Mouse (Mus musculus) CD4-positive helper T cell, adult 2 months (primary cell): ENCODE data around the gene Spdye4b.

ENCODE experiments used
- DNase-seq: peaks from one replicate; pipeline ENCODE4 v3.0.0-alpha.2; 2012; ENCODE audit warnings: low read depth, missing footprints, low spot score

Gene Spdye4b

DNA sequence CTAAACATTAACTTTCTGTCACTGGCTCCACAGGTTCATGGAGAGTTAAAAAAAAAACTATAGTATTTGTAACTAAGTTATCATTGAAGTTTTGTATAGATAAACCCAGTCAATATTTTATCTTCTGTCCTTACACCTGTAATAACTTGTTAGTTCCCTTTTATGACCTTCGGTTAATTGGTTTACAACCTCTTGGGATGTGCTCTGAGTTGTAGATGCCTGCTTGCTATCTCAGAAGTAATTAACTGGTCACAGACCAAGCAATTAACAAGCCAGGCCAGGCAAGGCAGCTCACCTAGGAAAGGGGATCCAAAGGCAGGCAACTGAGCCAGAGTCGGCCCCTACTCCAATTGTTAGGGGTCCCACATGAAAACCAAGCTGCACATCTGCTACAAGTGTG is 33.0 kb downstream of the Spdye4b start:
- DNase-seq, result no peak

DNA sequence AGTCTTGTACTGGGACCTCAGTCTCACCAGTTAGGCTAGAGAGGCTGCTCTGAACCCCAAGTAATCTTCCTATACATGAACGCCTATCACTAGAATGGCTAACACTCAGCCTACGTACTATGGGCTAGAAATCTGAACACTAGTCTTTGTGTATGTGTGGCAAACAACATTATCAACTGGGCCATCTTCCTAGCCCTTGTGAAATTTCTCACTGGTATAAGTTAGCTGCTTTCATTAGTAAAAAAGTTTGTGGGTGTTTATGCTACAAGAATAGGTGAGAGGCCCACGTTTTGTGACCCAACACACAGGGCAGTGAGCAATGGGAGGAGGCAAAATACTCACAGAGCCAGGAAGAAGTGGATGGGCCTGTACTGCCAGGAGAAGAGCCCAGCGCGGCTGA is 40.2 kb downstream of the Spdye4b start:
- no peak for DNase-seq

DNA sequence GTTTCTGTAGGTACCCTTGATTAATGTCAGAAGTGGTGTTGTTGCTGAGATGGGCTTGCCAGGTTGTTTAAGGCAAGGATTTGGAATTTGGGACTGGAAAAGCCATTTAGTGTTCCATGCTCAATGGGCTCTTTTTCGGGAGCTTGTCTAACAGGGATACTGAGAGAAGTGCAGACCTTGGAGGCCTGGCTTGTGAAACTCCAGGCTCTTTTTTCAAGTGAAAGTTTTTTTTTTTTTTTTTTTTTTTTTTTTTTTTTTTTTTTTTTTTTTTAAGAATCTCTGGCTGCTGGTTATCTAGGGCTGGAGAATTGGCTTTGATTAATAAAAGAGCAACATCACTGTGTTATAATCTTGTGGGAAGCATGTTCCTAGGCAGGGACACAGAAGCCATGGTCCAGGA is 41.5 kb downstream of the Spdye4b start:
- DNase-seq, result no peak

GRCm38 (mm10) chr5:143226790-143227189 is 46.0 kb downstream of the Spdye4b start, which contains the start of gene Spdye4a:
Gene Spdye4a, minus strand, starts transcription at chr5:143226890.
- no peak for DNase-seq

DNA sequence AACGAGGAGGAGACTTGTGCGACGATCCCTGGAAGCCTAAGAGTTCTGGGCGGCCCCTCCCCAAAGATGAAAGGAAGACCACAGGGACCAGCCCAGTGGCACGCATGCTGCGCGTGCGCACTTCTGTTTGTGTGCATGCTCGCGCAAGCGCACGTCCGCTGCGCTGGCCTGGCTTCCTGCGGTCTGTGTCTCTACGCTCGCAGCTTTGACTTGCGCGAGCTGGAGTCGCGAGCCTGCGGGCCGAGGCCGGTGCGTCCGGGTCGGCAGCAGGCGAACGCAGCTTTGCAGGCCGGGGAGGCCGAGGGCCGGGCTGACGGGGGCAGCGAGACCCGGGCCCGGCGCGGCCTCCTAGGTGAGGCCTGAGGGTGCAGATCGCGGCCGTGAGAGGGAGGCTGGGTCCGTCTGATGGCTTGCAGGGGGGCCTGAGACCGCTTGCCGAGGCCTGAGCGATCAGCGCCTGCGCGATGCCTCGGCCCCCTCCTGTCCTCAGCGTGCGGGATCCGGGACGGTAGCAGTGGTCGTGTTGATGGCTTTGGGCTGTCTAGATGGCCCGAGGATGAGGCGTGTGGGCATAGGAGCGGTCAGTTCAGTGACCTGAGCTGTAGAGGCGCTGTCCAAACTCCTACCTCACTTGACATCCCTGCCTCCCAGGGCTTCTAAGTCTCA is 54.3 kb downstream of the Spdye4b start, which contains the start of gene Zfp12:
Zfp12 (plus strand) TSS at position 136 of the 666 bp plus-strand sequence.
- DNase-seq, result peak; percentile 97

DNA sequence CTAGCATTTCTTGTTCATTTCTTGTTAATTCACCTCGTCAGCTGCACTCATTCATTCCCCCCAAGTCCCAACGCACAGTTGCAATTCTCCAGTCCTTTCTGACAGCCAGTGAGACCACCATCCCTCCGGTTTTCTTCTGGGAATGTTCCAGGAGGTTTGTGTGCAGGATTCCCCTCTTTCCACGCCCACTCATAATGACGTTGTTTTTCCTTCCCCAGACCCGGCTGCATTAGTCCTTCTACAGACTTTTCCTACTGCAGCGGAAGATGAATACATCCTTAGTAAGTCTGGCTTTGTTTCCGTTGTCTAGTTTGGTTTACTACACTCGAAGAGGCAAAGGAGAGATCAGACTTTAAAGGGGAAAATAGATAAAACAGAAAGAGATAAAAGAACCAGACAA is 55.2 kb downstream of the Spdye4b start:
- DNase-seq, result peak; percentile 8

GRCm38 (mm10) chr5:143244926-143245325 is 64.1 kb downstream of the Spdye4b start:
- DNase-seq, result no peak

DNA sequence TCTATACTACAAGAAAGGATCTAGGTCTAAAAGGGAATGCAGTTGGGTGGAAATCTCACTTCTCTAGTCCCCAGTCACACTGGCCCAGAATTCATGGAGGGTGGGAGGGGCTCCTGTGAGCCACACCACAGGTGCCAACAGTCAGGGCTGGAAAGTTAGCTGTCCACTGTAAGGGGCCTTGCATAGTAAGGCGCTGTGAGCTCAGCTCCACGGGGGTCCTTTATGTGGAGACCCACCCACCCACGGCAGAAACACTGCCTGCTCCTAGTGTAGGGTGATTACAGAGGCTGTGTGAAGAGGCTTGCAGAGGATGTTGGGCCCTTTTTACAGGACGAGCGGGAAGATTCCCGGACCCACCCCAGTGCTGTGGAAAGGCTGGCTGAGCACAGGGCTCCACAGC is 71.2 kb downstream of the Spdye4b start:
- no peak for DNase-seq

DNA sequence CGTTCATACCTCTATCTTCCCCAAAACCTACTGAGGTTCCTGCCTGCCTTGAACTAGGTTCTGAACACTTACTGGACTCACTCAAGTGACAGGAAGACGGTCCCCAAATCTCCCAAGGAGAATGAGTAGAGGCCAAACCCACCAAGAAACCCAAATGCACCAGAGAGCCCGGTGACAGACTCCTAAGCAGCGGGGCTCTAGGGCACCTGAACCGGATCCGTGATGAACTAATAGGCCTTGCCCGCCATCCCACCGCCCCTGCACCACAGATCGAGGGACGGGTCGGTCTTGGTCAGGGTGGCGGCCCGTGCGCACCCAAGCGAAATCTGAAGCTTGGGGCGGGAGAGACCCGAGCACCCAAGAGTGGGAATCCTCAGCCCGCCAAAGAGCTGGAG is 72.0 kb downstream of the Spdye4b start:
- DNase-seq, result no peak

GRCm38 (mm10) chr5:143253186-143253880 is 72.5 kb downstream of the Spdye4b start:
- DNase-seq, result peak; percentile 14

- DNase-seq, result no peak
Observed at GRCm38 (mm10) chr5:143253881-143254486, 73.2 kb downstream of the Spdye4b start.
